Mouse (Mus musculus): Measurements from ENCODE around the gene Baiap2l1.

GRCm38 (mm10) chr5:144274904-144275303, 83.0 kb downstream of the Baiap2l1 start:
- TF ChIP-seq CTCF (IDR thresholded peaks at IDR 0.05; ENCODE audit: low read depth, low read length) (no peak), GATA1 (IDR thresholded peaks at IDR 0.05; ENCODE audit: borderline replicate concordance, low read length) (no peak), TAL1 (conservative IDR thresholded peaks at IDR 0.05; ENCODE audit: low read depth, low read length) (no peak), POLR2AphosphoS5 (IDR thresholded peaks at IDR 0.05; ENCODE audit: insufficient replicate concordance, low read depth, low read length) (no peak), GATA2 (IDR thresholded peaks at IDR 0.05; ENCODE audit: borderline replicate concordance, low read depth, low read length) (no peak)
